Mouse (Mus musculus) G1E (cell line): ENCODE measurements around the gene Tbc1d1.

Experiments used
- CTCF ChIP-seq: IDR thresholded peaks from 2 replicates; pipeline ENCODE4 v1.5.1; 2012; ENCODE audit warnings: low read depth, low read length, inconsistent platforms, mixed read lengths
- GATA1 ChIP-seq: IDR thresholded peaks from 2 replicates; pipeline ENCODE4 v1.6.1; 2012; ENCODE audit warnings: borderline replicate concordance, low read length, inconsistent platforms, mixed read lengths
- GATA2 ChIP-seq: IDR thresholded peaks from 2 replicates; pipeline ENCODE4 v1.6.1; 2012; ENCODE audit warnings: low read depth, low read length, inconsistent platforms, borderline replicate concordance
- POLR2AphosphoS5 ChIP-seq: IDR thresholded peaks from 2 replicates; pipeline ENCODE4 v1.6.1; 2012; ENCODE audit warnings: low read depth, low read length, inconsistent platforms; ENCODE audit not compliant: insufficient replicate concordance

GRCm38 (mm10) chr5:64341671-64342070 is 185.6 kb downstream of the Tbc1d1 start:
- TF ChIP-seq CTCF (no peak), POLR2AphosphoS5 (no peak), GATA1 (no peak), GATA2 (no peak)
